In genomic region chr17:62614708-62615107, GRCm38 (mm10) we compare ENCODE assay signal across 15 mouse cellular contexts.
A peak's percentile ranks its signal among the peaks of the same experiment; 100 is the strongest.
DNase-seq lines count a peak whose midpoint lies in the region; ATAC-seq lines count a peak whose summit lies in the region.
"Had no signal": no experiment of that assay in that cellular context is flagged by ENCODE, and none has a peak within 500 bp of the region (broad histone marks: within the 10 kb centered on the region; RNA-seq: fewer than 3 reads in every experiment).

No protein-coding gene starts in this region.

- no peak for ATAC-seq in hindbrain, embryonic 12.5 days (ENCODE audit: low FRiP score)
- ATAC-seq in hindbrain, embryonic 16.5 days = no peak
- no peak for ATAC-seq in embryonic facial prominence, embryonic 15.5 days (ENCODE audit: insufficient number of reproducible peaks, low FRiP score, low TSS enrichment, low read depth)

- DNase-seq in embryonic facial prominence, embryonic 10.5 days (ENCODE audit: low spot score) = no peak
- DNase-seq in retina, postnatal 1 day = peak; percentile 71
- no peak for DNase-seq in adrenal gland, postnatal 25 days
- DNase-seq in adrenal gland, postnatal 14 days = no peak
- DNase-seq: adrenal gland, postnatal 10 days; cerebellum, postnatal 10 days; gastrocnemius, postnatal 25 days; kidney, adult 2 months; kidney, postnatal 25 days; liver, embryonic 13.5 days; thymus, adult 18-20 months had no signal

- 33% methylated on average over 6 of the region's 6 CpGs for WGBS in hindbrain, embryonic 12.5 days
- 47% methylated on average over 6 of the region's 6 CpGs for WGBS in hindbrain, embryonic 16.5 days
- WGBS in embryonic facial prominence, embryonic 10.5 days = 42% methylated on average over 6 of the region's 6 CpGs
- 19% methylated on average over 6 of the region's 6 CpGs for WGBS in embryonic facial prominence, embryonic 15.5 days

- H3K4me2 ChIP-seq in hindbrain, embryonic 12.5 days (replicated peaks) = peak overlapping the region; percentile 4; the same call in 1 of the 2 replicates
- no peak overlapping the region for H3K4me2 ChIP-seq in hindbrain, embryonic 16.5 days (ENCODE audit: low read length)
- peak overlapping the region; percentile 10; the same call in 1 of the 2 replicates for H3K4me2 ChIP-seq in embryonic facial prominence, embryonic 15.5 days (replicated peaks)
- H3K4me2 ChIP-seq: limb, embryonic 12.5 days; liver, embryonic 13.5 days had no signal

- no peaks in the 10 kb centered on the region for H3K27me3 ChIP-seq in hindbrain, embryonic 12.5 days
- no peaks in the 10 kb centered on the region for H3K27me3 ChIP-seq in hindbrain, embryonic 16.5 days (replicated peaks; ENCODE audit: control insufficient read depth, insufficient read depth, low read length)
- H3K27me3 ChIP-seq in embryonic facial prominence, embryonic 10.5 days (replicated peaks; ENCODE audit: low read depth, poor library complexity, severe bottlenecking) = no peaks in the 10 kb centered on the region
- no peaks in the 10 kb centered on the region for H3K27me3 ChIP-seq in embryonic facial prominence, embryonic 15.5 days
- H3K27me3 ChIP-seq: limb, embryonic 12.5 days; liver, embryonic 13.5 days had no signal

- H3K36me3 ChIP-seq in hindbrain, embryonic 12.5 days = no peaks in the 10 kb centered on the region
- no peaks in the 10 kb centered on the region for H3K36me3 ChIP-seq in hindbrain, embryonic 16.5 days (ENCODE audit: control insufficient read depth, insufficient read depth, low read length)
- no peaks in the 10 kb centered on the region for H3K36me3 ChIP-seq in embryonic facial prominence, embryonic 10.5 days (replicated peaks)
- H3K36me3 ChIP-seq in embryonic facial prominence, embryonic 15.5 days = no peaks in the 10 kb centered on the region
- H3K36me3 ChIP-seq: limb, embryonic 12.5 days; liver, embryonic 13.5 days had no signal

- no peak overlapping the region for H3K27ac ChIP-seq in hindbrain, embryonic 12.5 days
- H3K27ac ChIP-seq in hindbrain, embryonic 16.5 days (ENCODE audit: low read depth, low read length) = no peak overlapping the region
- peak overlapping the region; percentile 74 for H3K27ac ChIP-seq in embryonic facial prominence, embryonic 10.5 days (replicated peaks)
- H3K27ac ChIP-seq in embryonic facial prominence, embryonic 15.5 days (replicated peaks) = no peak overlapping the region; the same call in 1 of the 2 replicates
- H3K27ac ChIP-seq: limb, embryonic 12.5 days; liver, embryonic 13.5 days had no signal

- no peak overlapping the region for H3K9ac ChIP-seq in hindbrain, embryonic 12.5 days
- H3K9ac ChIP-seq in hindbrain, embryonic 16.5 days (ENCODE audit: low read depth, low read length) = no peak overlapping the region
- no peak overlapping the region for H3K9ac ChIP-seq in embryonic facial prominence, embryonic 15.5 days
- H3K9ac ChIP-seq: limb, embryonic 12.5 days; liver, embryonic 13.5 days had no signal

- no peaks in the 10 kb centered on the region for H3K9me3 ChIP-seq in hindbrain, embryonic 12.5 days (replicated peaks)
- no peaks in the 10 kb centered on the region for H3K9me3 ChIP-seq in hindbrain, embryonic 16.5 days (ENCODE audit: control insufficient read depth, low read length)
- no peaks in the 10 kb centered on the region for H3K9me3 ChIP-seq in embryonic facial prominence, embryonic 10.5 days
- H3K9me3 ChIP-seq in embryonic facial prominence, embryonic 15.5 days (replicated peaks) = no peaks in the 10 kb centered on the region
- H3K9me3 ChIP-seq: limb, embryonic 12.5 days; liver, embryonic 13.5 days had no signal

- H3K4me1 ChIP-seq in hindbrain, embryonic 12.5 days = peaks cover 20% of the 10 kb centered on the region
- peaks cover 9% of the 10 kb centered on the region for H3K4me1 ChIP-seq in hindbrain, embryonic 16.5 days (ENCODE audit: control insufficient read depth, insufficient read depth, low read depth, low read length)
- peaks cover 45% of the 10 kb centered on the region for H3K4me1 ChIP-seq in embryonic facial prominence, embryonic 10.5 days
- H3K4me1 ChIP-seq in embryonic facial prominence, embryonic 15.5 days = peaks cover 14% of the 10 kb centered on the region; the same call in 1 of the 2 replicates
- H3K4me1 ChIP-seq: liver, embryonic 13.5 days had no signal

- H3K4me3 ChIP-seq in hindbrain, embryonic 12.5 days = no peak overlapping the region
- H3K4me3 ChIP-seq in hindbrain, embryonic 16.5 days (ENCODE audit: low read length) = no peak overlapping the region
- no peak overlapping the region for H3K4me3 ChIP-seq in embryonic facial prominence, embryonic 10.5 days
- no peak overlapping the region for H3K4me3 ChIP-seq in embryonic facial prominence, embryonic 15.5 days (replicated peaks)
- H3K4me3 ChIP-seq: limb, embryonic 12.5 days; liver, embryonic 13.5 days had no signal
